19 mouse cellular contexts compared by ENCODE assay signal in the genomic region with DNA sequence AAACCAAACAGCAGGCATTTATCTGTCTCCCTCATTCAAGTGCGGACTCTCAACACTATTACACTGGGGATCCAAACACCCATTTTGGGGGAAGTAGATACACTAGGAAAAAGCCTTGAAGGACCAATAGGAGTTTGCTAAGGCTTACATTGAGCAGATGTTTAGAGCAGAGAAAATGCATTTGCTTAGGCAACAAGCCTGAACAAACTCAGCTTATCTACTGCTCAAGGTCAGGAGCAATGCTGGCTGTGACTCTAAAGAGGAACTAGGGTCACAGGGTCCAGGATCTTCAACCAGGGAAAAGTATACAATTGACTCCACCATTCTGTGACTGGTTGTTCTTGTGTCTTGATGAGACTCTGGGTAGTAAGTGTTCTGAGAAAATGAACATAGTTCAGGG. TPM values are rescaled to one million over a fixed set of nuclear protein-coding genes. Genes with fewer than 3 reads are reported as not detected.
"Had no signal": no experiment of that assay in that cellular context is flagged by ENCODE, and none has a peak within 500 bp of the region (broad histone marks: within the 10 kb centered on the region; RNA-seq: fewer than 3 reads in every experiment).

No protein-coding gene starts in this region.

- H3K4me2 ChIP-seq: limb, embryonic 13.5 days; liver, embryonic 13.5 days; lung, embryonic 14.5 days had no signal

- H3K9ac ChIP-seq: limb, embryonic 13.5 days; liver, embryonic 13.5 days; lung, embryonic 14.5 days had no signal

- H3K27ac ChIP-seq: kidney, postnatal 0 days; layer of hippocampus, adult 2 months; limb, embryonic 10.5 days; limb, embryonic 13.5 days; liver, embryonic 13.5 days; macrophage had no signal

- H3K27me3 ChIP-seq: limb, embryonic 13.5 days; liver, embryonic 13.5 days had no signal

- H3K4me3 ChIP-seq: layer of hippocampus, adult 2 months; limb, embryonic 10.5 days; limb, embryonic 13.5 days; liver, embryonic 13.5 days had no signal

- H3K9me3 ChIP-seq: limb, embryonic 10.5 days; limb, embryonic 13.5 days; liver, embryonic 13.5 days had no signal

- H3K36me3 ChIP-seq: limb, embryonic 10.5 days; limb, embryonic 13.5 days; liver, embryonic 13.5 days had no signal

- ATAC-seq: intestine, postnatal 0 days had no signal

- DNase-seq: kidney, adult 2 months; kidney, postnatal 25 days; layer of hippocampus, adult 9-11 months; liver, embryonic 13.5 days; lung, embryonic 14.5 days; midbrain, embryonic 14.5 days; retina, postnatal 1 day; thymus, adult 18-20 months had no signal

RNA-seq across cellular contexts. Expression of a gene that starts 38.0 kb away (rescaled TPM):
- total RNA-seq: megakaryocyte, adult 5-6 weeks; neutrophil, adult 5-6 weeks had no signal
- polyA plus RNA-seq: kidney, embryonic 14.5 days; kidney, postnatal 0 days; limb, embryonic 10.5 days; macrophage; small intestine, adult 2 months; spleen, adult 2 months had no signal
